Mouse (Mus musculus) liver, adult 2 months (tissue): Measurements from ENCODE around the gene Tigd3. TPM values are rescaled to one million over a fixed set of nuclear protein-coding genes. Genes with fewer than 3 reads are reported as not detected.

ENCODE experiments used
- DNase-seq: peaks from one replicate; pipeline ENCODE4 v3.0.0-alpha.2; 2011; ENCODE audit warnings: low read depth, low spot score; ENCODE audit errors: extremely low read depth
- H3K27ac ChIP-seq: fragments of 200-500 bp; replicated peaks from 2 replicates; pipeline ENCODE4 v1.5.1; 2012; ENCODE audit warnings: low read depth, mild to moderate bottlenecking, control low read depth, inconsistent platforms, low read length; ENCODE audit not compliant: insufficient read depth
- H3K27me3 ChIP-seq: fragments of 200-500 bp; 2 replicates; pipeline ENCODE4 v1.6.1; 2012; ENCODE audit warnings: mild to moderate bottlenecking, moderate library complexity, low read length, inconsistent platforms; ENCODE audit not compliant: control insufficient read depth, insufficient read depth
- H3K36me3 ChIP-seq: fragments of 200-500 bp; 2 replicates; pipeline ENCODE4 v1.6.1; 2012; ENCODE audit warnings: low read length, inconsistent platforms; ENCODE audit not compliant: control insufficient read depth, insufficient read depth
- H3K4me1 ChIP-seq: fragments of 200-500 bp; 2 replicates; pipeline ENCODE4 v1.6.1; 2011; ENCODE audit warnings: low read length; ENCODE audit not compliant: control insufficient read depth, insufficient read depth
- H3K4me3 ChIP-seq: fragments of 200-500 bp; 2 replicates; pipeline ENCODE4 v1.5.1; 2011; ENCODE audit warnings: low read depth, mild to moderate bottlenecking, control low read depth, low read length, moderate library complexity; ENCODE audit not compliant: insufficient read depth
- H3K79me2 ChIP-seq: fragments of 200-500 bp; 2 replicates; pipeline ENCODE4 v1.6.1; 2012; ENCODE audit warnings: inconsistent platforms, mild to moderate bottlenecking, low read length, moderate library complexity; ENCODE audit not compliant: control insufficient read depth, insufficient read depth
- H3K9ac ChIP-seq: fragments of 200-500 bp; 2 replicates; pipeline ENCODE4 v1.6.1; 2012; ENCODE audit warnings: low read depth, mild to moderate bottlenecking, control low read depth, inconsistent platforms, low read length
- CTCF ChIP-seq: fragments of 200-500 bp; IDR thresholded peaks from 2 replicates; pipeline ENCODE4 v1.5.1; 2011; ENCODE audit warnings: low read depth, low read length, control low read depth
- POLR2A ChIP-seq: fragments of 200-500 bp; IDR thresholded peaks from 2 replicates; pipeline ENCODE4 v1.6.1; 2011; ENCODE audit warnings: low read length, control low read depth; ENCODE audit not compliant: insufficient read depth; ENCODE audit errors: extremely low read depth
- WGBS: fragments of 180-500 bp; shearing (Covaris S2); methylation state at CpG from one replicate; pipeline ENCODE4 v1.1.7; 2018; 5-methylcytosine and 5-hydroxymethylcytosine counted together
- polyA plus RNA-seq: library from polyadenylated mRNA; depleted of rRNA; stranded (reverse); fragments of >200 nt; gene quantifications from 2 replicates; pipeline ENCODE4 v1.2.3, GENCODE M21; 2012
- total RNA-seq: library from RNA; depleted of rRNA; stranded (reverse); fragments of >200 nt; gene quantifications from 2 replicates; pipeline ENCODE4 v1.2.3, GENCODE M21; 2014

Gene Tigd3
- total and polyA plus RNA-seq, 2 experiments: 0.18 to 0.24 TPM

GRCm38 (mm10) chr19:5929634-5930596 lies 36.0 kb upstream of the Tigd3 start:
- H3K4me1 ChIP-seq: 0 out of 2 replicates have a peak, but pooled peaks cover 3% of the 10 kb centered on the region
- WGBS: 73% methylated on average over 14 of the region's 14 CpGs
- no peak overlapping the region for H3K4me3 ChIP-seq
- H3K27me3 ChIP-seq: no peaks in the 10 kb centered on the region
- H3K9ac ChIP-seq: no peak overlapping the region
- TF ChIP-seq CTCF (no peak), POLR2A (no peak)
- H3K27ac ChIP-seq: peak overlapping the region; percentile 67
- no peaks in the 10 kb centered on the region for H3K79me2 ChIP-seq
- no peaks in the 10 kb centered on the region for H3K36me3 ChIP-seq
- no peak for DNase-seq

- H3K4me3 ChIP-seq: no peak overlapping the region
- H3K9ac ChIP-seq: no peak overlapping the region
- no peaks in the 10 kb centered on the region for H3K79me2 ChIP-seq
- H3K27ac ChIP-seq: no peak overlapping the region
- 0 out of 2 replicates have a peak, but pooled peaks cover 3% of the 10 kb centered on the region for H3K4me1 ChIP-seq
- WGBS: 67% methylated on average over 3 of the region's 3 CpGs
- TF ChIP-seq CTCF (no peak), POLR2A (no peak)
- DNase-seq: no peak
- no peaks in the 10 kb centered on the region for H3K27me3 ChIP-seq
- H3K36me3 ChIP-seq: no peaks in the 10 kb centered on the region
Observed at GRCm38 (mm10) chr19:5928546-5928945, 34.6 kb upstream of the Tigd3 start.

GRCm38 (mm10) chr19:5928104-5928503 lies 34.2 kb upstream of the Tigd3 start:
- no peaks in the 10 kb centered on the region for H3K27me3 ChIP-seq
- DNase-seq: no peak
- WGBS: 75% methylated on average over 6 of the region's 6 CpGs
- H3K9ac ChIP-seq: no peak overlapping the region
- no peaks in the 10 kb centered on the region for H3K36me3 ChIP-seq
- TF ChIP-seq CTCF (no peak), POLR2A (no peak)
- no peak overlapping the region for H3K4me3 ChIP-seq
- no peak overlapping the region for H3K27ac ChIP-seq
- H3K4me1 ChIP-seq: 0 out of 2 replicates have a peak, but pooled peaks cover 3% of the 10 kb centered on the region
- no peaks in the 10 kb centered on the region for H3K79me2 ChIP-seq

- WGBS: 84% methylated on average over 8 of the region's 8 CpGs
- Histone ChIP-seq H3K79me2 (no peaks in the 10 kb centered on the region), H3K27me3 (no peaks in the 10 kb centered on the region), H3K4me1 (0 out of 2 replicates have a peak, but pooled peaks cover 3% of the 10 kb centered on the region), H3K9ac (no peak overlapping the region), H3K4me3 (no peak overlapping the region), H3K36me3 (no peaks in the 10 kb centered on the region), H3K27ac (no peak overlapping the region)
- TF ChIP-seq POLR2A: no peak
- no peak for TF ChIP-seq CTCF
- DNase-seq: no peak
Observed at GRCm38 (mm10) chr19:5927532-5927931, 33.6 kb upstream of the Tigd3 start.

GRCm38 (mm10) chr19:5927026-5927425 lies 33.1 kb upstream of the Tigd3 start:
- H3K27me3 ChIP-seq: no peaks in the 10 kb centered on the region
- H3K4me1 ChIP-seq: 0 out of 2 replicates have a peak, but pooled peaks cover 3% of the 10 kb centered on the region
- no peak for TF ChIP-seq CTCF
- no peak for TF ChIP-seq POLR2A
- H3K27ac ChIP-seq: no peak overlapping the region
- H3K36me3 ChIP-seq: no peaks in the 10 kb centered on the region
- WGBS: 81% methylated on average over 11 of the region's 11 CpGs
- H3K79me2 ChIP-seq: no peaks in the 10 kb centered on the region
- H3K4me3 ChIP-seq: no peak overlapping the region
- DNase-seq: no peak
- H3K9ac ChIP-seq: no peak overlapping the region
